Mouse (Mus musculus) cerebellum, adult 2 months (tissue): ENCODE results near the gene Tox4. TPM values are rescaled to one million over a fixed set of nuclear protein-coding genes. Genes with fewer than 3 reads are reported as not detected.
"Not testable (repeated sequence)": the region's sequence is repeated elsewhere in the genome, so short reads cannot be mapped to it uniquely, and the experiment has no call there.

Source experiments
- DNase-seq, 2 experiments: peaks; one replicate each; pipeline ENCODE4 v3.0.0; 2021
- H3K27ac ChIP-seq: fragments of 200-500 bp; 2 replicates; pipeline ENCODE4 v1.5.1; 2012; ENCODE audit warnings: low read length, control low read depth, inconsistent platforms; ENCODE audit not compliant: insufficient read depth
- H3K27me3 ChIP-seq: fragments of 200-500 bp; 2 replicates; pipeline ENCODE4 v1.6.1; 2012; ENCODE audit warnings: inconsistent platforms, mild to moderate bottlenecking, low read length, moderate library complexity; ENCODE audit not compliant: control insufficient read depth, insufficient read depth
- H3K4me1 ChIP-seq: fragments of 200-500 bp; 2 replicates; pipeline ENCODE4 v1.6.1; 2011; ENCODE audit warnings: low read length; ENCODE audit not compliant: control insufficient read depth, insufficient read depth
- H3K4me3 ChIP-seq: fragments of 200-500 bp; replicated peaks from 2 replicates; pipeline ENCODE3; 2011; ENCODE audit warnings: mild to moderate bottlenecking, low read depth, low read length, control low read depth; ENCODE audit not compliant: insufficient read depth
- CTCF ChIP-seq: fragments of 200-500 bp; IDR thresholded peaks from 2 replicates; pipeline ENCODE4 v1.5.1; 2011; ENCODE audit warnings: low read depth, mild to moderate bottlenecking, control low read depth, low read length, moderate library complexity, borderline replicate concordance; ENCODE audit not compliant: insufficient read depth
- POLR2A ChIP-seq: fragments of 200-500 bp; IDR thresholded peaks from 2 replicates; pipeline ENCODE4 v1.6.1; 2011; ENCODE audit warnings: low read length, control low read depth, borderline replicate concordance; ENCODE audit not compliant: insufficient read depth
- WGBS: fragments of 180-500 bp; shearing (Covaris S2); methylation state at CpG from one replicate; pipeline ENCODE4 v1.1.7; 2018; 5-methylcytosine and 5-hydroxymethylcytosine counted together
- polyA plus RNA-seq: library from polyadenylated mRNA; depleted of rRNA; stranded (reverse); fragments of >200 nt; gene quantifications from 2 replicates; pipeline ENCODE4 v1.2.3, GENCODE M21; 2012

The Tox4 gene
- polyA plus RNA-seq, 1 experiment, result 40.2 TPM

- Histone ChIP-seq H3K27me3 (no peaks in the 10 kb centered on the region), H3K27ac (no peak overlapping the region), H3K4me3 (no peak overlapping the region), H3K4me1 (no peaks in the 10 kb centered on the region)
- 62% methylated on average over 6 of the region's 6 CpGs for WGBS
- TF ChIP-seq CTCF, result peak; percentile 15; the same call in 1 of the 2 replicates
- TF ChIP-seq POLR2A, result no peak
- no peak for DNase-seq
Observed at GRCm38 (mm10) chr14:52295558-52296264, 16.8 kb downstream of the Tox4 start.

- 76% methylated on average over 3 of the region's 3 CpGs for WGBS
- H3K4me1 ChIP-seq, DNase-seq, H3K27ac ChIP-seq, H3K27me3 ChIP-seq, H3K4me3 ChIP-seq: not testable (repeated sequence)
Observed at GRCm38 (mm10) chr14:52303517-52303916, 24.6 kb downstream of the Tox4 start.

- TF ChIP-seq POLR2A (peak; percentile 46; the same call in 1 of the 2 replicates), CTCF (no peak)
- under 1% methylated on average over 46 of the region's 46 CpGs for WGBS
Observed at GRCm38 (mm10) chr14:52304644-52305271, 25.8 kb downstream of the Tox4 start, which contains the start of gene Mettl3. TSS of gene Mettl3 (minus strand) at chr14:52305128.

GRCm38 (mm10) chr14:52306100-52306499 lies 27.2 kb downstream of the Tox4 start:
- 97% methylated on average over 2 of the region's 2 CpGs for WGBS
- no peak for DNase-seq
- TF ChIP-seq POLR2A (no peak), CTCF (no peak)

More at GRCm38 (mm10) chr14:52304644-52305271, 25.8 kb downstream of the Tox4 start, which contains the start of gene Mettl3:
- Histone ChIP-seq H3K27ac (peak within 1 kb of the TSS; percentile 58; the same call in 1 of the 2 replicates), H3K27me3 (no peaks in the 10 kb centered on the region), H3K4me1 (no peaks in the 10 kb centered on the region), H3K4me3 (peak within 1 kb of the TSS; percentile 84)
- DNase-seq, result peak; percentile 89 to 91

GRCm38 (mm10) chr14:52310343-52310742 lies 31.4 kb downstream of the Tox4 start:
- WGBS, result 96% methylated on average over 6 of the region's 6 CpGs
- H3K4me3 ChIP-seq, H3K27ac ChIP-seq, DNase-seq, H3K27me3 ChIP-seq: not testable (repeated sequence)
- H3K4me1 ChIP-seq, result peaks cover 20% of the 10 kb centered on the region

More at GRCm38 (mm10) chr14:52306100-52306499, 27.2 kb downstream of the Tox4 start:
- Histone ChIP-seq H3K4me3 (no peak overlapping the region), H3K27me3 (no peaks in the 10 kb centered on the region), H3K27ac (no peak overlapping the region), H3K4me1 (no peaks in the 10 kb centered on the region)

- Histone ChIP-seq H3K4me3 (no peak overlapping the region), H3K4me1 (peaks cover 20% of the 10 kb centered on the region), H3K27ac (no peak overlapping the region; the same call in 1 of the 2 replicates), H3K27me3 (no peaks in the 10 kb centered on the region)
- DNase-seq, result no peak
- WGBS, result 20% methylated on average over 2 of the region's 2 CpGs
- TF ChIP-seq POLR2A, result no peak
- TF ChIP-seq CTCF, result no peak
Observed at GRCm38 (mm10) chr14:52310906-52311305, 32.0 kb downstream of the Tox4 start.

GRCm38 (mm10) chr14:52313931-52314807 lies 35.2 kb downstream of the Tox4 start:
- peak; percentile 33 to 36 for DNase-seq
- 83% methylated on average over 26 of the region's 26 CpGs for WGBS
- H3K4me3 ChIP-seq, result peak overlapping the region; percentile 14

More at GRCm38 (mm10) chr14:52313931-52314807, 35.2 kb downstream of the Tox4 start:
- H3K27ac ChIP-seq, result no peak overlapping the region
- H3K4me1 ChIP-seq, result peaks cover 20% of the 10 kb centered on the region
- TF ChIP-seq CTCF (no peak), POLR2A (no peak)
- H3K27me3 ChIP-seq, result no peaks in the 10 kb centered on the region
